Mouse (Mus musculus): ENCODE measurements at regions not wholly inside any gene's neighbourhood (a gene's known extent, or its start where the extent isn't known, plus 50 kb on each side); places are given as distances from the start of the nearest gene placed in this dataset.

DNA sequence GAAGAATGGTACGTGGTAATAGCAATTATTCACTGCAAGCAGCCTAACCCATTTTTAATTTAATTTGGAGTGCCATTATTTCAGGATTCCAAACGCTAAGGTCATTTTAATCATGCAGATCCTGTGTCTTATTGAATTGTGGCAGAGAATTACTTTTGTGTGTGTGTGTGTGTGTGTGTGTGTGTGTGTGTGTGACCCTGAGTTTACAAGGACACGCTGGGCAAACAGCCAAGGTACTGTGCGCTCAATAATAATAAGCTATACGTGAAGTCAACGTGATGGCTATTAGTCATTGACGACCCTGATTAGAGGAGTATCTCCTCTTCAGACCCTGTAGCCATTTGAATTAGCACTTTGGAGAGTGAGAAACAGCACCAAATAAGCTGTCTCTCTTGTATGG, 144.1 kb downstream of the Klf7 start:
- DNase-seq, result no peak

DNA sequence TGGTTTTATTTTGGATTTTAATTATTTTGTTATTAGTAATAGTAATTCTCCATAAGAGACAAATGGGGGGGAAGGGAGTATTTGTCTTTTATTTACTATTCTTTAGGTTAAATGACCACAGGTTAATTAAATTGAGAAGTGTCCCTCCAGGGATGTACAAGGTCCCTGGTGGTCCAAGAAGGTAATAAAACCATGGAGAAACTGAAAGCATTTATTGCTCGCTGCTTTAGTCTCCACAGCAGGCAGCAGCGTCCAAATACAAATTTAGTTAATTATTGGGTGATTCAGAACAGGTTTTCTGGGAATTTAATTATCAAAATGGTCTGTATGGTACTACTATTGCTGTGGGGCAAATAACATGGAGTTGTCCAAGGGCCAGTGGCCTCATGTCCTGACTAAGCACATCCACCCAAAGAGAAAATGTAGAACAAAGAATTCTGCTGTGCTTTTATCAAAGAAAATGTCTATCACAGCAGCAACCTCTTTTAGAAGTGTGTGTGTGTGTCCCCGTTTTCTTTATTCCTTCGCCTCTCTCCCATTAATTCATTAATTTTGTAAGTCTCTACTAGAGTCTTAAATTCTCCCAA, 144.7 kb downstream of the Klf7 start:
- no peak for DNase-seq

DNA sequence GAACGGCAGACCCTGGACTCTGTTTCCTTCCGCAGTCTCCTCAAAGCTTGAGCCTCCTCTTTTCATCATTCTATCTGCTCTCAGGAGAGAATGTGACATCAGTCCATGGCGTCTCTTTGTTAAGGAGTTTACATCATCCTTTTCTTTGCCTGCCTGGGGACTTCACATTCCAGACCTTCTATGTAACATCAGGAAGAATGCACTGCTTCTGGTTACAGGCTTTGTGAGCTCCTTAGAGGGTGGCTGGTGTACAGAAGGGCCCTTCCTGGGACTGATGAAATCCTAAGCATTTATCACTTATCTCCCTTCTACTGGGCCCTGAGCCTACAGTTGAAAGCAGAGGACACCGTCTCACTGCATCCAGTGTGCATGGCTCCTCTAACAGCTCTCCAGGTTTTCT, 145.2 kb downstream of the Klf7 start:
- no peak for DNase-seq

DNA sequence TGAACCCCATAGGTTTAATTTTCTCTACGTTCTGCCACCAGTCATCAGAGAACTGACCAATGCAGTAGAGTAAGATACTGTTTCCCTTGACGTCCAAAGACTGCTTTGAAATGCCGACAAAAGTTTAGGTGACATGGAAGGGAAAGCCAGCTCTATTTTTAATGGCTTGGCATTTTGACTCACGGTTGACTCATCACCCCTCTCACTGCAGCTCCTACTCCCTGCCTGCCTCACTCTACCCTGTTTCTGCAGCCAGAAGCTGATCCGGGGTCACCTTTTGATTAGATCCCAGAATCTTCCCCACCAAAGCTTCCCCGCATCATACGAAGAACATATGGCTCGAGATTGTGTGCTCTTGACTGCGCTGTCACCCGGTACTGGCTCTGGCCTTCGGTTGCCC, 154.2 kb downstream of the Klf7 start:
- DNase-seq, result no peak

DNA sequence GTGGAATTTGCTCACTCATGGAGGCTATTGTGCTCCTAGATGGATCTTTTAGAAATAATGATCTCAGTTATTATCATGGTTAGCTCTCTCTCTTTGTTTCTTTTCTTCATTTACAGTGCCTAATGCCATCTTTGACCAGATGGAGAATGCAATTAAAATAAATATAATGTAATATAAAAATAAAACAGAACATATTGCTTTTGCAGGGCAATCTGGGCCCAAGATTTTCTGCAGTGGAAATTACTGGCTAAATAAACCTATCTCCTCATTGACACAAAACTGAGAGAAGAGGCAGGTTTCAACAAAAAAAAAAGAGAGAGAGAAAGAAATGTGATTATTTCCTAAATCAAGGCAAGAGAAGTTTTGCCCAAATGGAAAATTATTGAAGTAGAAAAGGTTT, 156.6 kb downstream of the Klf7 start:
- peak; percentile 42 for DNase-seq

DNA sequence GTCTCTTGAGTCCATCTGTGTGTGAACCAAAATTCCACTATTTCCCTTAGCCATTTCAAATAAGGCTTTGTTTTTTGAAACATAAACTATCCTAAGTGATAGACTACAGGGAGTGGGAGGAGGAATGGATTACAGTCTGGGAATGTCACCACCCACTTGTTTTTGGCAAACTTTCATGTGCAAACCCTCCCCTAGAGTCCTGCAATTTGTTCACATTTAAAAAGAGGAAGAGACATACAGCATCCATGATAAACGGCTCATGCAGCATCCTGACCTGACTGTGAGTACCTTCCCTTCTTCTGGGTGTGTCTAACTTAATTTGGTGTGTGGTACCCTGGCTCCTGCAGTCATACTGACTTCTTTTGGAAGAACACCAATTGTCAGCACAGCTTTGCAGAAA, 157.6 kb downstream of the Klf7 start:
- peak; percentile 37 for DNase-seq

DNA sequence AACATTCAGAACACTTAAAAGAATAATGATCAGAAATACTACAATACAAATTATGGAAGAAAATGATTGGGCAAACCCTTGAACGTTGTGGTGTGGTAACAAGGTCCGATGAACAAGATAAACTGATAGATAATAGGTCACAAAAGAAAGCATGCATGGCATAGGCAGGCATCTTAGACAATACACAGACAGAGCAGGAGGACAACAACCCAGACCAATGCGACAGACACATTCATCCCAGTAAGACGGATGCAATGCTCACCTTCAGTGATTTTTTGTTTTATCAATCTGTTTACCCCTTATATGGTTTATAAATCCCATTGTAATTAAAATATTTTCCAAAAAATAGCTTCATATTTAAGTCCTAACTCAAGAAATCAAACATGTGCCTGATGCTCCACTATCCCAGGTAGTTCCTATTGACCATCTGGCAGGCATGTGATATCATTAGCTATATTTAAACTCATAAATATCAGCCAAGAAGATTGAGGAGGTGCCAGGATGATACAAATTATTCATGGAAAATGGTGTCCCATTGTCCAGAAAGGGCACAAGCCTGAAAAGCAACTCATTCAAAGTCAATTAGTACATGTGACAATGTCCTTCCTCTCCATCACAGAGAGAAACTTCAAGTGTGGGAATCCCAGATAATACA, 166.3 kb downstream of the Klf7 start:
- no peak for DNase-seq

DNA sequence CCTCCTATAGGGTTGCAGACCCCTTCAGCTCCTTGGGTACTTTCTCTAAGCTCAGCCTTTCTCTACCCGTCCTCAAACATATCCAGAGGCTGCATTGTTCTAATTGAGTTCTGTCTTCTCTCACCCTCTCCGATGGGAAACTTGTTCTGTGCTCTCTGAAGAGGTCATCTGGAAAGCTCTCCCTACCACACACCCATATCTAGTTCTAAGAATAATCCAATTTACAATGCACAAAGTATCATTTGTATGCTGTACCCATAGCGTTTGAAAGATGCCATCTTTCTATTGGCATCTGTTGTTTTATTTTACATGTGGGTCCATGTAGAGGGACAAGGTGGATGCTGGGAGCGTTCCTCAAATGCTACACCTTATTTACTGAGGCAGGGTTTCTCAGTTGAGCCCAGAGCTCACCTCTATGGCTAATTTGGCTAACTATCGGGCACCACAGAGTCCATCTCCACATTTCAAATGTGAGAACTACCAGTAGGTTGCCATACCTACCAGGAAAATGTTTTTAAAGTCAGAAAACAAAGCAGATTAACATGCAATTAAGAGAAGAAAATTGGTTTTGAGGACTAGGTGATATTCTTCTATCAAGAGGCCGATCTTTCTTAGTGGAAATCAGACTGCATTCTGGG, 167.1 kb downstream of the Klf7 start:
- no peak for DNase-seq

DNA sequence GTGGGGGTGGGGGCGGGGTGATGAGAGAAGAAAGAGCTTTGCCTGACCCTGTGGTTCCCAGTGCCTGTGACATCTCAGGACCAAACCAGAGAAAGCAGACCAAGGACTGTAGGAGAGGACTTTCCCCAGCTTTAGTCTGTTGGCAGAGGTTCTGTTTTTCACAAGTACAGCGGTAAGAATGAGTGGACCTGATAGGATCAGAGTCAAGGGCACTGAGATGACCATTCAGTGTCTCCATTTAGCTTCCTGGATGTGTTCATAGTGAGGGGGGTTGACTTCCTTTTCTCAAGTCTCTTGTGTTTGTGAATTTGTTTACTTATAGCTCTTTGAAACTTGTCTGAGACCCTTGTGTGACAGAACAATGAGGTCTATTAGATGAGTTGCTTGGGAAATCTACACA, 167.9 kb downstream of the Klf7 start:
- DNase-seq, result no peak

DNA sequence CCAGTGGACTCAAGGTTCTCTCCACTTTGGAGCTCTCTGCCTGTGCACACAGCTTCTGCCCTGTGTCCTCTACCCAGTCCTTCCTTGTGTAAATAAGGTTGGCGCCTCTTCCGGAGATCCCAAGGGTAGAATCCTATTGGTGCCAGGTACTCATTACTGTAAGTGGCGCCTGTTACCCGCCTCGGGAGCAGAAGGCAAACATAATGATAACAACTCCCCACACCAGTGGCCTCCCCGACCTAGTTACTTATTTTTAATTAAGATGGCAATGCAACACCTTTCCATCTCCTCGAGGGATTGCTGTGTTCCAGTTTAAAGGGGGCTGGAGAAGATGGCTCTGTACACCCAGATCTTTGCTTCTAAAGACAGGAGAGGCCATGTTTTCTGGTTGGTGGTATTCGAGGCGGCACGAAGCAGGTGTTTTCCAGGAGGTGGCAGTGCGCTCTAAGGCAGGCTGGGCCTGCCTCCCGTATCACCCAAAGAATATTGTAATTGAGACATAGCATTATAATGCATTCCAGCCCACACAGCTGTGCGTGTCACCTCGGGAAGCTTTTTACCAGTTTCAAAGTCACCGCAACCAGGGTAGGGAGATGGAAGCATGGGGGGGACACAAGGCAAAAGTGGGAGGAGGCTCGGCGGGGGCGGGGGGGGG, 168.7 kb downstream of the Klf7 start:
- peak; percentile 54 for DNase-seq

DNA sequence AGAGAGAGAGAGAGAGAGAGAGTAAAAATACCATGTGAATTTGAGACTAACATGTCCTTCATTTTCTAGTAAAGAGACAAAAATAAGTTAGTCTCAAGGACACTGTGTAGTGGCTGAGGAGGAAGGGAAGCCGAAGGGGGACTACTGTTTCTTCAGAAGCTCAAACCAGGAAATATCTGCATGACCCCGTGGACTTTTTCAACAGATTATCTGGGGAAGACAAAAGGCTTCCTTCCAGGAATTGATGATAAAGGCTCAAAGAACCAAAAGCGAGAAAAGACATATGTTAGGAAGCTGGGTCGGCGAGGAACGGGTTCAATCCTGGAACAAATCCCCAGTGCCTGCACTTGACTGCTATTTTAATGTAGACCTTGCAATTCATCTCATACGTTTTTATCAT, 170.4 kb downstream of the Klf7 start:
- no peak for DNase-seq

DNA sequence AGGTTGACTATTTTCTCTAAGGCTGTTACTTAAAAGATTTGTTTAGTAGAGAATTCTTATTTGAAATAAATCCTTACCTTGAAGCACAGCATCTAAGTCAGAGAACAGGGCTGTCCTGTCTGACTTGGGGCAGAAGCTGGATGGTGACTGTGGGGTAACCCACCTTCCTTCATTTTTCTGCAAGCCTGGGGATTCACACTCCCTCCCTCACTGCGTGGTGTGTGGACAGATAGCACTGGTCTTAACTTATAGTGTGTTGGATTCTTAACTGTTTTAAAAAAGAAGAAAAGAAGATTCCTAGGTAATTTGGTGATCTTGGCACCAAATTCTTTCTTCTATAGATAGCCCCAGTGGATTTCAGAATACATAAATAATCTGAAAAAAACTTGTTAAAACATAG, 174.8 kb downstream of the Klf7 start:
- no peak for DNase-seq

DNA sequence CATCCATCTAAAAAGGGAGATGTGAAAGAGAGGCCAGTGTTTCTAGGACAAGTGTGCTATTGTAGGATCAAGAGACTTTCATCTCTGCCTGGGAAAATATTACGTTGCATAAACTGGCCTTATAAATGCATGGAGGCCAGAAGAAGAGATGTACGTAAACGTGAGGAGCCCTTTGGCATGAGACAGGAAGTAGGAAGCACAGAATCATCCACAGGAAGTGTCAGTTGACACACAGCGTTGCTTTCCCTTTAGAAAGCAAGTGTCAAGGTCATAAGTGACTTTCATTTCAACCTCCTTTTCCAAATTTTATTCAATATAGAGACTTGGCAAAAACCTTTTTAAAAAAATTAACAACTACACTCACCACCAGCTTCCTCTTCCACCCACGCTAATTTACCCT, 175.2 kb downstream of the Klf7 start:
- DNase-seq, result no peak

DNA sequence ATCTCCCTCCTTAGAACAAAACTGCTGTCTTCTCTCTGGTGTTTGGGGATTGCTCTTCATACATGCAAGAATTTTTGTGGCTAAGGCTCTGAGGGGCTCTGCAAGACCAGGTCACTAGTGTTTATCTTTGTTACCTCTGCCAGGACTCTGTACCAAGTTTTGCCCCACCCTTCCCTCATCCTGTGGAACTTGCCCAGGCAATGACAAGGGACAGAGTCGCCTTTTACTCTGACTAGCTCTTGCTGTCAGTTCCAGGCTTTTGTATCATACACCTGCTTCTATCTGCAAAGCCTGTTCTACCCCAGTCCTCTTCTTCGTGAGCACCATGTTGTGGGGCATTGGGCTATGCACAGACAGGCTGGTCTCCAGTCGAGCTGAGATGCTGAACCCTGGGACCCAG, 175.7 kb upstream of the 4933402D24Rik start:
- no peak for DNase-seq

DNA sequence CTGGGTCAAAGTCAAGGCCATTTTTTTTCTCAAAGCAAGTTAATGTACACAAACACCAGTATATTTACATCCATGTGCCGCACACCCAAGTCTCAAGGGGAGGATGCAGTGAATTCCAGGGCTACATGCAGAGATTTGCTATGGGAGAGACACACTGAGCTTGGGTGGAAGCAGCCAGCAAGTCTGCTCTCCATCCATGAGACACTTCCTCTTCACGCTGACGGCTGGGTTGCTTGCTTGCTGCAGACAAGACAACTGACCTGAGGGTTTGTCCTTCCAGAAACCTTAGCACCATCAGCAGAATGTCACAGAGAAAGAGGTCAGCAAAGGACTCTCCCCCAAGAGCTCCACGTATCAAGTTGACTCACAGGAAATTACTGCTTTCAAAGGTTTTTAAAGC, 169.3 kb upstream of the 4933402D24Rik start:
- DNase-seq, result no peak

DNA sequence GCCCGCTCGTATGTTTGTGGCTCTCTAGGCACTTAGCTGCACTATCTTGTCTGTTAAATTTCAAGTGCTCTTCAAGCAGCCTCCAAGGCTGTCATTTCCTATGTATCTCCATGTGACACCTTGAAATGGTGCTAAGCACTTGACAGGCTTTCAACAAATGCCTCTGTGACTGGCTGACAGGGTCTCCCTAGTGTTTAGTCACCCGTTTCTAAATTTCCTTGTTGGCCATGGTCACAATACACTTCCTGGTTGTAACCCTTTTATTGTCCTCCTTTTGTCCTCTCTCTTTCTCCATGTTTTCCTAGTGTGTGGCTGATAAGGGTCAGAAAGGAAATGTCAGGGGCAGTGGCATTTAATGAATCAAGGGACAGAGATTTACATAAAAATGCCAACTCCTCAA, 168.4 kb upstream of the 4933402D24Rik start:
- DNase-seq, result no peak

DNA sequence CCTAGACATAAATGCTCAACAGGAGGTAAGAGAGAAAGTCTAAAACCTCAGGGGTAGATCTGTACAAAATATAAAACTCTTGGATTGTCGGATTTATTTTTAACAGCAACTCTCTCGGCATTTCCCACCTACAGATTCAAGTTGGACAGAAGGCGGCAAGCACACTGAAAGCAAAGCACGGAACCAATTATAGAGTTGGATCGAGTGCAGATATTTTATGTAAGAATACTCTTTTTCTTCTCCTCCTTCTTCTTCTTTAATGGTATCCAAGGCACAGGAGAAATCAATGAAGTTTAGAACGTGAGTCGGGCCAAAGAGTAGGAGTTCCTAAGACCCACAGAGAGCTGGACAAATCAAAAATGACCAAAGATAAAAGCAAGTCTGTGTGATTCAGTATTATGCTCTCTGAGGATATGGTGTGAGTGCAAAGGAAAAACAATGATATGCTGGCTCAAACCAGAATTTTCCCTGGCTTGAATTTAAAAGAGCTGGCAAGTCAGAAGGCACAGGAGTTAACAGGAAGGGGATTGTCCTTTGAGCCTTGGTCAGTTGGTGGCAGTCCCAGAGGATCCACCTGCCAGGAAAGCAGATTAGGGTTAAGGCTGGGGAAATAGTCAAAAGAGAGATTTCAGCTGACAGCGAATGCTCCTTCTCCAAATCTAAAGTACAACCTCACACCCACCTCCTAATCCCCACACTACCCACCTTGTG, 165.7 kb upstream of the 4933402D24Rik start:
- DNase-seq, result peak; percentile 62

DNA sequence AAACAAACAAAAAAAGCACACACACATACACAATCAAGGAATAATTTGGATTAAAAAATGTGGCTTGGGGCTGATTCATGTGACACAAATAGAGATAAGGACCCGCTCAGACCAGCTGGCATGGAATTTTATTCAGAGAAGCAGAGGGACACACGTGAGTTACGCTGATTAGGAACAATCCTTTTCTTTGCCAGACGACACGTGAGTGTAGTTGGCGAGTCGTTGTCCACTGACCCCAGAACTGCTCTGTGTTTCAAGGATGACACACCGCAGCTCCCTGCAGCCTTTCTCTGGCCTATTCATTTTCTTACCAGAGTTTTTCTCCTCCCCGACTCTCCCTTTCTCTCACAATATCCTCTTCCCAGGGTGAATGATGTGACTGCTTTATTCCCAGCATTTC, 163.4 kb upstream of the 4933402D24Rik start:
- no peak for DNase-seq

DNA sequence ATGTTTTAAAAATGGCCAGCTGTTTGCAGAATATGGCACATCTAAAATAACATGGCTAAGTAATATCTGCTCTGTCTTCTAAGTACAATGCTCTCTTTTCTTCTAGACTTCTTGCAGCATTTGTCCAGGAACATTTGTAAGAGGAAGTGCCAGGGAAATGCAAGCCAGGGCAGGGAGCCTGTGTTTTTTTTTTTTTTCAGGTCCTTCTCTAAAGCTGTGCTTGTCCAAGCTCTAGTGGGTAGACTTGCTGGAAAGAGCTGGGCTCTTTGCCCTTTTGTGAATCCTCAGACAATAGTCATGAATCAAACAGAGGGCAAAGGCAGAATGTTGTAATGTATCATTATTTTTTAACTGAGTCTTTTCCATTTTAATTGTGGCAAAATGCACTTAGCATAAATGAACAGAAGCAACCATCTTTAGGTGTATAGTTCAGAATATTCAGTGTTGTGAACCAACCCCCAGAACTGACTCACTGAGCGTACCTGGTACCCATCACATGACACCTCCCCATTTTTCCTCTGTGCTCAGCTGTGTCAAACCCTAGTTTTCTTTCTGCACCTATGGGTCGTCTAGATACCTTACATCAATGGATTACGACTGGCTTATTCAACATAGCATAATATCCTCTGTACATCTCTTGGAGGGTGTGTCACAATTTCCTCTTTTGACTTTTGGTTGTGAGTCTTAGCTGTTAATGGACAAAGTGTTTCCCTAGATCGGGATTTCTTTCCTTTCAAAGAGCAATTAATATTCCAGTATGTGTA, 160.5 kb upstream of the 4933402D24Rik start:
- peak; percentile 13 for DNase-seq

DNA sequence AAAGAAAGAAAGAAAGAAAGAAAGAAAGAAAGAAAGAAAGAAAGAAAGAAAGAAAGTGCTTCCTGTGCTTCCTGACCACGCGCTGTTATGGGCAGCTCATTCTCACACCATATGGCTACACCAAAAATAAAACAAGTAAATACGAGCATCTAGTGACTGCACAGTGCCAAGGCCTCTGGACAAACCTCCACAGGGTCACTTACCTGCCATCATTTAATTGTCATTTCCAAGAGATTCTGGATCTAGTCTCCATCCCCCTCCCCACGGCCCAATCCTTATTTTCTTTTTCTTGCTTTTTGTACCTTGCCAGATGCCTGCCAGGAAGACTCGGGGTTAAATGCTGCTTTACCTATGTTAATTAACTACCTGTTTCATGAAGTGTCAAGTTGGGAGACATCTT, 159.8 kb upstream of the 4933402D24Rik start:
- no peak for DNase-seq

DNA sequence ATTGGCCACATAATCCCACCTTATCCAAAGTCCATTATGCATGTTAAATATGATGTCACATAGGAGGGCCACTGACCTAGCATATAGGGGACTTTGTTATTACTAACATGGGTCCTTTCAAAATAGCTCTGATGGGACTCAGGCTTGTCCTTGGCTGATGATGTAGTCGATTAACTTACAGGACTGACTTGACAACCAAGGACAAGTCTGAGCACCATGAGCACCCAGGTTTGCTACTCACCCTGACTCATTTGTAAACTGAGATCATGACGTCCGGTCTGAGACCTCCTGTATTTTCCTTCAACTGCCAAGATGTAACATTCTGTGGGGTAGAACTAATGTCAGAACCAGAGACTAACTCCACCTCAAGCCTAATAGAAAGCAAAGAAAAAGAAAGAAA, 159.3 kb upstream of the 4933402D24Rik start:
- no peak for DNase-seq

DNA sequence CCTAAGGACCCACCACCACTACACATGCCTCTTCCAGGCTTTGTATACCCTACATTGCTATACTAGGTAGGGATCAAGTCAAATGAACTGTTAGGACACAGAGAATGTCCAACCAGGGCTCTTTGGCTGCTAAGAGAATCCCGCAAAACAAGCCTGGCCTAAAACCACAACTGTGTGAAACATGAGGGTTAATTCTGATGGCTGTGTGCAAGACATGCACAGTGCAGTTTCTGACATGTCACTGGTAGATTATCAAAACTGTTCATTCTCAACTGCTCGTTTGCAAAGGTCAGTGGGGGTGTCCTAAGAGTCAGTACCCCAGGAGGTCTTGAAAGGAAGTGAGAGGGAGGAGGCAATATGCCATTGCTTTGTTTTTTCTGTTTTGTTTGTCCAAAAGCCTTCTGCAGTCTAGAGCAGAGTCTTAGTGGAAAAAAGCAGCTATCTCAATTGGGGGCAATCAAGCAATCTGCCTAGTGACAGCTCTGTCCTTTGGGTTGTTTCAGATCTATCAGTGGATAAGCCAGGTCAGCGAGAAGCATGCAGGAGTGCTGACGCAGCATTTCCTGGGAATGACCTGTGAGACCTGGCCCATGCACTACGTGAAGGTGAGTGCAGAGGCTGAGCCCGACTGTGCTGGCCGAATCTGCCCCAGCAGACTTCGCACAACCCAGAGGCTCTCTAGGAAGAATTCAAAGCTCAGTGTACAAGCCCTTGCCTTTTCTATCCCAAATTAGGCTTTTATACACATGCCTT, 151.3 kb upstream of the 4933402D24Rik start:
- no peak for DNase-seq
